Mouse (Mus musculus): ENCODE data around the gene Nrf1. TPM values are rescaled to one million over a fixed set of nuclear protein-coding genes. Genes with fewer than 3 reads are reported as not detected.

Gene Nrf1
- polyA plus RNA-seq, 1 experiment from 2014 or later, result 14.0 TPM

- Histone ChIP-seq H3K4me1 (replicated peaks; ENCODE audit: control insufficient read depth, insufficient read depth, low read length) (no peaks in the 10 kb centered on the region), H3K27ac (ENCODE audit: low read depth, low read length) (no peak overlapping the region), H3K4me3 (ENCODE audit: low read depth, low read length) (no peak overlapping the region), H3K9me3 (ENCODE audit: control insufficient read depth) (no peaks in the 10 kb centered on the region), H3K36me3 (ENCODE audit: control insufficient read depth, insufficient read depth) (peaks cover 28% of the 10 kb centered on the region; the same call in 1 of the 2 replicates), H3K4me2 (replicated peaks; ENCODE audit: low read depth) (no peak overlapping the region), H3K27me3 (replicated peaks; ENCODE audit: control insufficient read depth, insufficient read depth, low read length) (no peaks in the 10 kb centered on the region), H3K9ac (ENCODE audit: low read depth, low read length) (no peak overlapping the region)
- ATAC-seq, result no peak
- no peak for TF ChIP-seq CTCF (IDR thresholded peaks at IDR 0.05; ENCODE audit: low read depth)
- 92% methylated on average over 15 of the region's 15 CpGs for WGBS
These were observed 106.1 kb downstream of the Nrf1 start for GRCm38 (mm10) chr6:30153733-30154415.

- H3K36me3 ChIP-seq (ENCODE audit: control insufficient read depth, insufficient read depth), result no peaks in the 10 kb centered on the region; the same call in 1 of the 2 replicates
- no peaks in the 10 kb centered on the region for H3K27me3 ChIP-seq (replicated peaks; ENCODE audit: control insufficient read depth, insufficient read depth, low read length)
- no peak for ATAC-seq
- H3K4me3 ChIP-seq (ENCODE audit: low read depth, low read length), result no peak overlapping the region
- H3K9me3 ChIP-seq (ENCODE audit: control insufficient read depth), result no peaks in the 10 kb centered on the region
- H3K27ac ChIP-seq (ENCODE audit: low read depth, low read length), result no peak overlapping the region
- H3K4me1 ChIP-seq (replicated peaks; ENCODE audit: control insufficient read depth, insufficient read depth, low read length), result no peaks in the 10 kb centered on the region
- H3K4me2 ChIP-seq (replicated peaks; ENCODE audit: low read depth), result no peak overlapping the region
- WGBS, result 83% methylated on average over 4 of the region's 4 CpGs
- H3K9ac ChIP-seq (ENCODE audit: low read depth, low read length), result no peak overlapping the region
- no peak for TF ChIP-seq CTCF (IDR thresholded peaks at IDR 0.05; ENCODE audit: low read depth)
These were observed 111.8 kb downstream of the Nrf1 start for GRCm38 (mm10) chr6:30159516-30160045.

DNA sequence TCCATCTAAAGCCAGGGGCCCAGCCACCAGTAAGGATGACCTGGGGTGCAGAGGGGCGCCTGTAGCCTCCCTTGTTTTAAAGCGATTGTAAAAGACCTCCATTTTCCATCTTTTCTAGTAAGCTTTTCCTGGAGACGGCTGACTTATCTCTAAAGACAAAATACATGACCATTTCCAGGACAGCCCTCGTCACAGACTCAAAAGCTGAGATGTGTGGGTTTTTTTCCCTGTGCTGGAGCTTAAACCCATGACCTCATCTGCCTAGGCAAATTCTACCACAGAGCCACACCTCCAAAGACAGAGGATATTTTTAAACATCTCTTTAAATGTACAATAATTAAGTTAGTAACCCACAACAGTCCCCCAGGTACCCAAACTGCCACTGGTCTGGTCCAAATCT is 112.6 kb downstream of the Nrf1 start:
- peaks cover 2% of the 10 kb centered on the region; the same call in 1 of the 2 replicates for H3K36me3 ChIP-seq (ENCODE audit: control insufficient read depth, insufficient read depth)
- H3K4me2 ChIP-seq (replicated peaks; ENCODE audit: low read depth), result no peak overlapping the region
- 78% methylated on average over 4 of the region's 4 CpGs for whole genome bisulfite sequencing
- no peak for TF ChIP-seq CTCF (IDR thresholded peaks at IDR 0.05; ENCODE audit: low read depth)
- no peak overlapping the region for H3K4me3 ChIP-seq (ENCODE audit: low read depth, low read length)
- no peak overlapping the region for H3K9ac ChIP-seq (ENCODE audit: low read depth, low read length)
- no peaks in the 10 kb centered on the region for H3K27me3 ChIP-seq (replicated peaks; ENCODE audit: control insufficient read depth, insufficient read depth, low read length)
- H3K27ac ChIP-seq (ENCODE audit: low read depth, low read length), result no peak overlapping the region
- no peaks in the 10 kb centered on the region for H3K4me1 ChIP-seq (replicated peaks; ENCODE audit: control insufficient read depth, insufficient read depth, low read length)
- no peaks in the 10 kb centered on the region for H3K9me3 ChIP-seq (ENCODE audit: control insufficient read depth)
- ATAC-seq, result no peak

DNA sequence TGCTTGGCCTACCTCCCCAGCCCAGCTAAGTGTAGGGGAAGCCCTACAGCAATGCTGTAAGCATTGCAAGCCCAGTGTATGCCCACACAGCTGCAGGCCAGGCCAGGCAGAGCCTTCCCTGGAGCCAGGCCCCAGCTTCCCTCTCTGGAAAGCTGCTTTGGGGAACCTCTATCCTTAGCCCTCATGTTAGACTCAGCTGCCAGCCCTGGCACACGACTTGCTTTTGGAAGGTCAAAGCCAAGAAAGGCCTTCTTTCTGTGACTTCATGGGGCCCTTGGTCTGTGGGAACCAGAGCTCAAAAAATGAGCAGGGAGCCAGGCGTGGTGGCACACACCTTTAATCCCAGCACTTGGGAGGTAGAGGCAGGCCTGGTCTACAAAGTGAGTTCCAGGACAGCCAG is 113.8 kb downstream of the Nrf1 start:
- no peak for ATAC-seq
- no peak overlapping the region for H3K9ac ChIP-seq (ENCODE audit: low read depth, low read length)
- no peak for TF ChIP-seq CTCF (IDR thresholded peaks at IDR 0.05; ENCODE audit: low read depth)
- no peak overlapping the region for H3K27ac ChIP-seq (ENCODE audit: low read depth, low read length)
- H3K4me2 ChIP-seq (replicated peaks; ENCODE audit: low read depth), result no peak overlapping the region
- no peaks in the 10 kb centered on the region for H3K4me1 ChIP-seq (replicated peaks; ENCODE audit: control insufficient read depth, insufficient read depth, low read length)
- no peaks in the 10 kb centered on the region for H3K9me3 ChIP-seq (ENCODE audit: control insufficient read depth)
- H3K36me3 ChIP-seq (ENCODE audit: control insufficient read depth, insufficient read depth), result peaks cover 7% of the 10 kb centered on the region; the same call in 1 of the 2 replicates
- 77% methylated on average over 2 of the region's 2 CpGs for WGBS
- no peaks in the 10 kb centered on the region for H3K27me3 ChIP-seq (replicated peaks; ENCODE audit: control insufficient read depth, insufficient read depth, low read length)
- no peak overlapping the region for H3K4me3 ChIP-seq (ENCODE audit: low read depth, low read length)

DNA sequence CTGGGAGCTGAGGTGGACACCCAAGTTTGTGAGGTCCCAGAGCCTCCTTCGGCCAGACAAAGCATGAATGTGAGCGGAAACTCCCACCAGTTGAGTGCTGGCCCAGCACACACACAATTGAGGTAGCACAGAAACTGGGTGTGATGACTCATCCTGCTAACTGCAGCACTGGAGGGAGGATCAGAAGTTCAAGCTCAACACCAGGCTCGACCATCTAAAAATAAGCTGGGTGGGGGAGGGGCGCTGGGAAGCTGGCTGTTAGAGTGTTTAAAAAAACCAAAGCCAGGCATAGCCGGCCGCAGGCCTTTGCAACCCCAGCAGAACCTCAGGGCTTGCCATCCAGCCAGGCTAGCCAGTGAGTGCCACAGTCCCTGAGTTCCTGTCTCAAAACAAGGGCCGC is 114.3 kb downstream of the Nrf1 start:
- 51% methylated on average over 7 of the region's 7 CpGs for WGBS
- Histone ChIP-seq H3K9me3 (ENCODE audit: control insufficient read depth) (no peaks in the 10 kb centered on the region), H3K4me1 (replicated peaks; ENCODE audit: control insufficient read depth, insufficient read depth, low read length) (no peaks in the 10 kb centered on the region), H3K27me3 (replicated peaks; ENCODE audit: control insufficient read depth, insufficient read depth, low read length) (no peaks in the 10 kb centered on the region), H3K4me2 (replicated peaks; ENCODE audit: low read depth) (no peak overlapping the region), H3K4me3 (ENCODE audit: low read depth, low read length) (no peak overlapping the region), H3K36me3 (ENCODE audit: control insufficient read depth, insufficient read depth) (peaks cover 7% of the 10 kb centered on the region; the same call in 1 of the 2 replicates), H3K9ac (ENCODE audit: low read depth, low read length) (no peak overlapping the region), H3K27ac (ENCODE audit: low read depth, low read length) (no peak overlapping the region)
- no peak for TF ChIP-seq CTCF (IDR thresholded peaks at IDR 0.05; ENCODE audit: low read depth)
- no peak for ATAC-seq

DNA sequence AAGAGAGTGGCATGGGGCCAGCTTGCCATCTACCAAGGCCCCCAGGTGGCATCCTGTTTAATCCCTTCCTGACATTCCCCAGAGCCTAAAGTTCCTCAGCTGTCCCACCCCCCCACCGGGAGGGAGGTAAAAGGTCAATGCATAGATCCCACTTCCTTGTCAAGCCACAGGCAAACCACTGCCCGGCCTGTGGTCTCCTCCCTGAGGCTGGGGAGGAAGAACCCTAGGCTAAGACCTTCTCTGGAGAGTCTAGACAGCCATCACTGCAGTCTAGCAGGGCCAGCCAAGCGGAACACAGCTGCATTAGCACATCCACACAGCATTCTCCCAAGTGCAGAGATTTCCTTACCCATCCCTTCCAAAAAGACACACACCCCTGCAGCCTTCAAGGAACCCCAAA is 118.6 kb downstream of the Nrf1 start:
- H3K27me3 ChIP-seq (replicated peaks; ENCODE audit: control insufficient read depth, insufficient read depth, low read length), result 0 out of 2 replicates have a peak, but pooled peaks cover 7% of the 10 kb centered on the region
- H3K36me3 ChIP-seq (ENCODE audit: control insufficient read depth, insufficient read depth), result peaks cover 7% of the 10 kb centered on the region; the same call in 1 of the 2 replicates
- no peaks in the 10 kb centered on the region for H3K9me3 ChIP-seq (ENCODE audit: control insufficient read depth)
- no peak overlapping the region for H3K4me3 ChIP-seq (ENCODE audit: low read depth, low read length)
- H3K9ac ChIP-seq (ENCODE audit: low read depth, low read length), result no peak overlapping the region
- no peak for TF ChIP-seq CTCF (IDR thresholded peaks at IDR 0.05; ENCODE audit: low read depth)
- H3K27ac ChIP-seq (ENCODE audit: low read depth, low read length), result no peak overlapping the region
- H3K4me1 ChIP-seq (replicated peaks; ENCODE audit: control insufficient read depth, insufficient read depth, low read length), result no peaks in the 10 kb centered on the region
- ATAC-seq, result no peak
- 51% methylated on average over 3 of the region's 3 CpGs for WGBS
- H3K4me2 ChIP-seq (replicated peaks; ENCODE audit: low read depth), result no peak overlapping the region

Data from intestine, postnatal 0 days (tissue).